Mouse (Mus musculus) hindbrain, embryonic 16.5 days (tissue): ENCODE data around the gene Ptges3l. TPM values are rescaled to one million over a fixed set of nuclear protein-coding genes. Genes with fewer than 3 reads are reported as not detected.
A peak's percentile ranks its signal among the peaks of the same experiment; 100 is the strongest.
"Not testable (repeated sequence)": the region's sequence is repeated elsewhere in the genome, so short reads cannot be mapped to it uniquely, and the experiment has no call there.

ENCODE experiments used
- ATAC-seq: fragments of 200-750 bp; cut with Nextera tagmentation; 2 replicates; pipeline ENCODE4 v1.8.0; 2017; ENCODE audit warnings: moderate TSS enrichment, moderate library complexity
- H3K27ac ChIP-seq: fragments of 300-500 bp; sonication (generic); 2 replicates; pipeline ENCODE4 v1.5.1; 2014; ENCODE audit warnings: low read depth, mild to moderate bottlenecking, control low read depth, low read length, moderate library complexity
- H3K27me3 ChIP-seq: fragments of 300-500 bp; sonication (generic); replicated peaks from 2 replicates; pipeline ENCODE4 v1.6.1; 2014; ENCODE audit warnings: low read length; ENCODE audit not compliant: control insufficient read depth, insufficient read depth
- H3K36me3 ChIP-seq: fragments of 300-500 bp; sonication (generic); 2 replicates; pipeline ENCODE4 v1.6.1; 2014; ENCODE audit warnings: mild to moderate bottlenecking, low read length, moderate library complexity, mixed read lengths; ENCODE audit not compliant: control insufficient read depth, insufficient read depth
- H3K4me1 ChIP-seq: fragments of 300-500 bp; sonication (generic); 2 replicates; pipeline ENCODE4 v1.6.1; 2014; ENCODE audit warnings: low read depth, low read length; ENCODE audit not compliant: control insufficient read depth, insufficient read depth
- H3K4me2 ChIP-seq: fragments of 300-500 bp; sonication (generic); 2 replicates; pipeline ENCODE4 v1.6.1; 2014; ENCODE audit warnings: mild to moderate bottlenecking, low read length, control low read depth, moderate library complexity
- H3K4me3 ChIP-seq: fragments of 300-500 bp; sonication (generic); 2 replicates; pipeline ENCODE4 v1.5.1; 2014; ENCODE audit warnings: mild to moderate bottlenecking, low read length, control low read depth, moderate library complexity
- H3K9ac ChIP-seq: fragments of 300-500 bp; sonication (generic); 2 replicates; pipeline ENCODE4 v1.6.1; 2014; ENCODE audit warnings: low read depth, mild to moderate bottlenecking, control low read depth, low read length, moderate library complexity
- H3K9me3 ChIP-seq: fragments of 300-500 bp; sonication (generic); 2 replicates; pipeline ENCODE4 v1.6.1; 2014; ENCODE audit warnings: mild to moderate bottlenecking, low read length, moderate library complexity; ENCODE audit not compliant: control insufficient read depth
- WGBS: fragments of 180-500 bp; shearing (Covaris S2); extraction: QIAGEN DNeasy Blood & Tissue Kit; methylation state at CpG from one replicate; pipeline ENCODE4 v1.1.7; 2014; 5-methylcytosine and 5-hydroxymethylcytosine counted together
- polyA plus RNA-seq: library from polyadenylated mRNA; unstranded; fragments of >200 nt; fragmentation: Nextera tagmentation; extraction: Ambion mirVana; gene quantifications from 2 replicates; pipeline ENCODE4 v1.2.1, GENCODE M21; 2015

The Ptges3l gene
- polyA plus RNA-seq, 1 experiment from 2014 or later: 3.1 TPM

- Histone ChIP-seq H3K4me2 (no peak overlapping the region), H3K27me3 (no peaks in the 10 kb centered on the region), H3K27ac (no peak overlapping the region), H3K4me1 (peaks cover 8% of the 10 kb centered on the region), H3K9ac (no peak overlapping the region), H3K9me3 (no peaks in the 10 kb centered on the region), H3K4me3 (no peak overlapping the region), H3K36me3 (no peaks in the 10 kb centered on the region)
- ATAC-seq: no peak
- 53% methylated on average over 6 of the region's 6 CpGs for WGBS
Measured at GRCm38 (mm10) chr11:101418991-101419390, 6.1 kb downstream of the Ptges3l start.

DNA sequence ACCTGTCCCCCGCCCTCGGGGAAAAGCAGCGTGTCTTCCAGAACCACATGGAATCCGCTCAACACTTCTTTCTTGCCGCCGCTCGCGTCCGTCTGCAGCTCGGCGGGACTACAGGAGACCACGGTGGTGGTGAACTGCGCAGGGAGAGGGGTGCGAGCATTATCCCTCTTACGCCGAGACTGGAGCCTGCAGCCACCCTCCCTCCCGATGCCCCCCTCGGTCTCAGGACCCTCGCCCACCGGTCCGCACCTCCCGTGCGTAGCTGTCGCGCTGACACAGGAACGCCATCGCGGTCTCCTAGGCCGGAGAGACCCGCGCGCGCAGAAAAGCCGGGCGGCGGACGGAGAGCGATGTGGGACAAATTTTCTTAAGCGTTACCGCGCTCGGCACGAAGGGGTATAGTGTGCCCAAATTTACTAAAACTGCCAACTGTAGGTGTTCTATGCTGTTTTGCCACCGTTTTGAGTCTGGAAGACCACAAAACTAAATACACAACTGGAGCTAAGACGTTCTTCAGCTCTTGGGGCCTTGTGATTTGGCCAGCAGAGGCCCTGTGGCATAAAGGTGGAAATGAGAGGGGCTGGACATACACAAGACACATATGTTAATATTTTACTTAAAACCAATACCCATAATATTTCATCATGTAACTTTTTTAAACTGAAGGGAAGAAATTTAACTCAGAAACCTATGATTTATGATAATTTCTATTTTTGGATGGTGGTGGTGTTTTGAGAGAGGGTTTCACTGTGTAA, 7.9 kb downstream of the Ptges3l start, which contains the start of gene Aarsd1:
Gene Aarsd1, minus strand, starts transcription at position 515 of the 755 bp plus-strand sequence.
- Histone ChIP-seq H3K9me3 (no peaks in the 10 kb centered on the region), H3K9ac (peak within 1 kb of the TSS; percentile 92), H3K4me3 (peak within 1 kb of the TSS; percentile 90), H3K27me3 (no peaks in the 10 kb centered on the region), H3K4me1 (peaks cover 7% of the 10 kb centered on the region), H3K4me2 (peak within 1 kb of the TSS; percentile 86), H3K36me3 (peaks cover 6% of the 10 kb centered on the region; the same call in 1 of the 2 replicates), H3K27ac (peak within 1 kb of the TSS; percentile 84)
- ATAC-seq: peak; percentile 81
- WGBS: under 1% methylated on average over 43 of the region's 45 CpGs

DNA sequence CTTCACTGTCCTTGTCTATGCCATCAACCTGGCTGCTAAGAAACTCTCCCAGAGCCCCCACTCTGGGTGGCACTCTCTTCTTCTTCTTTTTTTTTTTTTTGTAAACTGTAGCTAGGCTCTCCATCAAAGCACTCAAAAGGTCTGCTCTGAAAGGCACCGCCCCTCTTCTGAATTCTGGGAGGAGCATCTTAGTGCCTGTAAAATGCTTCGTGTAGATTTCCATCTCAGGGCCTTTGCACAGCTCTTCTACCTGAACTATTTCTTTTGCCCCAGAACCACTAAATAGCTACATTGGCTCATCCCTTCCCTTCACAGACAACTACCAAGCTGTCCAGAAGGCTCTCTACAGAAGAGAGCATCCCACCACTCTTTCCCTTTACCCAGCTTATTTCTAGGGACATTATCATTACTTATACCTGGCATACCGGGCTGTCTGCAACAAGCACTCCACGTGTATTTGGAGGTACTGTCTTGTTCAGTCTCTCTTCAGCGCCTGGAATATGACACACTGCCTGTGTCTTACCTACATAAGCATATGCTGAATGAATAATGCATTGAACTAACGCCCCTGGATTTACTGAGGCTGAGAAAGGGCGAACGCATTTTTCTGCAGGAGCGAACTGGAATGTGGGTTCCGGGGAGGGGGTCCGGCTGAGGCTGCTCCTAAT, 8.6 kb downstream of the Ptges3l start:
- no peaks in the 10 kb centered on the region for H3K27me3 ChIP-seq
- H3K27ac ChIP-seq: peak overlapping the region; percentile 84
- 2% methylated on average over 11 of the region's 11 CpGs for WGBS
- H3K9me3 ChIP-seq: no peaks in the 10 kb centered on the region
- H3K36me3 ChIP-seq: peaks cover 10% of the 10 kb centered on the region
- H3K4me1 ChIP-seq: peaks cover 7% of the 10 kb centered on the region
- peak overlapping the region; percentile 86 for H3K4me2 ChIP-seq
- H3K9ac ChIP-seq: peak overlapping the region; percentile 92
- peak; percentile 62 for ATAC-seq
- H3K4me3 ChIP-seq: peak overlapping the region; percentile 90

DNA sequence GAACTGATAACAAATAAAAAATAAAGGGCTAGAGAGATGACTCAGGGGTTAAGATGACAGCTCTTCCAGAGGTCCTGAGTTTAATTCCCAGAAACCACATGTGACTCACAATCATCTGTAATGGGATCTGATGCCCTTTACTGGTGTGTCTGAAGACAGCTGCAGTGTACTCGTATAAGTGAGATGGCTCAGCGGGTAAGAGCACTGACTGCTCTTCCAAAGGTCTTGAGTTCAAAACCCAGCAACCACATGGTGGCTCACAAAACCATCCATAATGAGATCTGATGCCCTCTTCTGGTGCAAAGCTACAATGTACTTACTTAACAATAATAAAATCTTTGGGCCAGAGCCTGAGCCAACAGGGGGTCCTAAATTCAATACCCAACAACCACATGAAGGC, 9.8 kb downstream of the Ptges3l start:
- H3K36me3 ChIP-seq: peaks cover 20% of the 10 kb centered on the region
- no peaks in the 10 kb centered on the region for H3K9me3 ChIP-seq
- WGBS: 89% methylated on average over 2 of the region's 2 CpGs
- H3K27me3 ChIP-seq: no peaks in the 10 kb centered on the region
- H3K4me1 ChIP-seq: peaks cover 7% of the 10 kb centered on the region
- no peak for ATAC-seq
- H3K9ac ChIP-seq: no peak overlapping the region
- H3K4me2 ChIP-seq: no peak overlapping the region
- H3K27ac ChIP-seq: no peak overlapping the region
- H3K4me3 ChIP-seq: no peak overlapping the region

GRCm38 (mm10) chr11:101395110-101395509, 30.0 kb downstream of the Ptges3l start:
- Histone ChIP-seq H3K9me3 (no peaks in the 10 kb centered on the region), H3K9ac (no peak overlapping the region), H3K4me2 (no peak overlapping the region), H3K27me3 (no peaks in the 10 kb centered on the region), H3K36me3 (no peaks in the 10 kb centered on the region), H3K27ac (no peak overlapping the region), H3K4me3 (no peak overlapping the region), H3K4me1 (no peaks in the 10 kb centered on the region; the same call in 1 of the 2 replicates)
- 4% methylated on average over 8 of the region's 8 CpGs for WGBS
- ATAC-seq: peak; percentile 71

GRCm38 (mm10) chr11:101381817-101382216, 43.3 kb downstream of the Ptges3l start:
- no peak for ATAC-seq
- H3K4me1 ChIP-seq: no peaks in the 10 kb centered on the region
- H3K4me2 ChIP-seq: no peak overlapping the region
- no peak overlapping the region for H3K27ac ChIP-seq
- 15% methylated on average over 4 of the region's 4 CpGs for WGBS
- no peaks in the 10 kb centered on the region for H3K9me3 ChIP-seq
- no peak overlapping the region for H3K4me3 ChIP-seq
- no peaks in the 10 kb centered on the region for H3K27me3 ChIP-seq
- no peaks in the 10 kb centered on the region for H3K36me3 ChIP-seq
- H3K9ac ChIP-seq: no peak overlapping the region

DNA sequence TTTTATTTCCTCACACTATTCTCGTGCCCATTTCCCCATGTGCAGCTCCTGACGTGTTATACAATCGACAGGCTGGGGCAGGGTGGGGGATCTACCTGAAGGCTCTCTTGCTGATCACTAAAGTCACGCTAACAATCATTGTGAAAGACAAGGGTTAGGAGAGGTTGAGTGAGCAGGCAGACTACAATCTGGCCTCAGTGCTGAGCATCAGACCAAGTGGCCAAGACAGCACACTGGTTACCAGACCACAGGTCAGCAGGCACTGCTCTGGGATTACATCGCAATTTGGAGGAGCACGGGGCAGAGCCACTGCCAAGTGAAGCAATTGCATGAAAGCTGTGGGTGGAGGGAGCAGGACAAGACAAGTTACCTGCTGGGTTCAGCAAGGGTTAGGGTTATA, 46.2 kb downstream of the Ptges3l start:
- ATAC-seq: no peak
- Histone ChIP-seq H3K4me1 (no peaks in the 10 kb centered on the region), H3K9ac (no peak overlapping the region), H3K27me3 (no peaks in the 10 kb centered on the region), H3K4me3 (no peak overlapping the region), H3K36me3 (no peaks in the 10 kb centered on the region), H3K27ac (no peak overlapping the region), H3K9me3 (no peaks in the 10 kb centered on the region), H3K4me2 (no peak overlapping the region)
- 87% methylated on average over 6 of the region's 6 CpGs for WGBS

GRCm38 (mm10) chr11:101378196-101378595, 46.9 kb downstream of the Ptges3l start:
- H3K9me3 ChIP-seq, H3K9ac ChIP-seq, H3K4me2 ChIP-seq, H3K36me3 ChIP-seq, ATAC-seq, H3K4me3 ChIP-seq, H3K4me1 ChIP-seq, H3K27me3 ChIP-seq, H3K27ac ChIP-seq: not testable (repeated sequence)
- 98% methylated on average over 8 of the region's 8 CpGs for WGBS

GRCm38 (mm10) chr11:101374421-101374938, 50.7 kb downstream of the Ptges3l start:
- Histone ChIP-seq H3K9me3 (no peaks in the 10 kb centered on the region), H3K9ac (no peak overlapping the region), H3K27me3 (no peaks in the 10 kb centered on the region), H3K4me3 (no peak overlapping the region), H3K4me1 (no peaks in the 10 kb centered on the region), H3K4me2 (no peak overlapping the region), H3K36me3 (no peaks in the 10 kb centered on the region), H3K27ac (no peak overlapping the region)
- no peak for ATAC-seq
- 71% methylated on average over 7 of the region's 7 CpGs for WGBS
